In the genomic region with DNA sequence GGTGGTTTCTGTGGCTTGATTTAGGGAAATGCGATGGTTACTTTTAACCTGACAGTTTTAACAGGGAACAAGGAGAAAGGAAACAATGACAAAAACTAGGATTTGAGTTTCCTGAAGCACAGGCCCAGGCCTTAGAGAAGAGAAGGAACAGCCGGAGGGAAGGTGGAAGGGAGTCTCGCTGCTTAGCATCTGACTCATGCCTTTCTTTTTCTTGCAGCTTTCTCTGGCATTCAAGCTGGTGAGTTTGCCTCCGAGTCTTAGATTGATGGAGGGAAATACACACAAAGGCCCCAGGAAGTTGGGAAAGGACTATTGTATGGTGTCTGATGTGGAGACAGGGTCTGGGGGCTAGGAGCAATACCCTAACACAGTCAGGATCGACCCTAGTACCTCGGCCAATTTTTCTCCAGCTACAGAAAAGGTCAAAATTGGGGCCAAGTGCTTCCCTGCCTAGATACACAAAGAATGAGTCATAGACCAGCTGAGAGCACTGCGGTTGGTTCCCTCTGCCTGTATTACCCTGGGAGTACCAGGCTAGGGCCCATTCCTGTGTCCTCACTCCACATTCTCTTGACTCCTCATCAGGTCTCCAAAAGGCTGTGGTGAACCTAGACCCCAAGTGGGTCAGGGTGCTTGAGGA, we compare ENCODE assay signal across 17 mouse cellular contexts. TPM values are rescaled to one million over a fixed set of nuclear protein-coding genes. Genes with fewer than 3 reads are reported as not detected.
DNase-seq lines count a peak whose midpoint lies in the region; ATAC-seq and TF ChIP-seq lines count a peak whose summit lies in the region.
"Had no signal": no experiment of that assay in that cellular context is flagged by ENCODE, and none has a peak within 500 bp of the region (broad histone marks: within the 10 kb centered on the region; RNA-seq: fewer than 3 reads in every experiment).

No protein-coding gene starts in this region.

- no peaks in the 10 kb centered on the region for H3K36me3 ChIP-seq in myocyte (ENCODE audit: control insufficient read depth, insufficient read depth)
- no peaks in the 10 kb centered on the region for H3K36me3 ChIP-seq in hindbrain, postnatal 0 days (ENCODE audit: insufficient read depth, low read length)
- H3K36me3 ChIP-seq: hindbrain, embryonic 13.5 days; lung, embryonic 15.5 days had no signal

- no peak for TF ChIP-seq CTCF in hindbrain, postnatal 0 days (IDR thresholded peaks at IDR 0.05; ENCODE audit: low read depth)

- H3K79me2 ChIP-seq in myocyte (ENCODE audit: control insufficient read depth, insufficient read depth): no peaks in the 10 kb centered on the region

- no peak overlapping the region for H3K27ac ChIP-seq in hindbrain, postnatal 0 days
- H3K27ac ChIP-seq: hindbrain, embryonic 13.5 days; lung, embryonic 15.5 days had no signal

- no peak overlapping the region for H3K4me3 ChIP-seq in myocyte
- no peak overlapping the region for H3K4me3 ChIP-seq in hindbrain, postnatal 0 days (ENCODE audit: low read length)
- H3K4me3 ChIP-seq: hindbrain, embryonic 13.5 days; lung, embryonic 15.5 days had no signal

- H3K27me3 ChIP-seq in myocyte (ENCODE audit: control insufficient read depth, insufficient read depth, insufficient read length): no peaks in the 10 kb centered on the region
- no peaks in the 10 kb centered on the region for H3K27me3 ChIP-seq in hindbrain, postnatal 0 days (ENCODE audit: insufficient read depth, low read length)
- H3K27me3 ChIP-seq: hindbrain, embryonic 13.5 days; lung, embryonic 15.5 days had no signal

- H3ac ChIP-seq in myocyte (ENCODE audit: control insufficient read depth, insufficient read length): no peak overlapping the region

- H3K9me3 ChIP-seq in hindbrain, postnatal 0 days (ENCODE audit: low read length): no peaks in the 10 kb centered on the region
- H3K9me3 ChIP-seq: hindbrain, embryonic 13.5 days; lung, embryonic 15.5 days had no signal

- 70% methylated on average over 7 of the region's 7 CpGs for WGBS in hindbrain, postnatal 0 days

- peak overlapping the region; percentile 66 for H3K4me2 ChIP-seq in myocyte (ENCODE audit: low read depth)
- no peak overlapping the region for H3K4me2 ChIP-seq in hindbrain, postnatal 0 days (ENCODE audit: low read depth, low read length)
- H3K4me2 ChIP-seq: hindbrain, embryonic 13.5 days; liver, embryonic 11.5 days; lung, embryonic 15.5 days had no signal

- TF ChIP-seq POLR2A in myocyte (IDR thresholded peaks at IDR 0.05; ENCODE audit: insufficient read length, low read depth): no peak

- no peak for ATAC-seq in hindbrain, postnatal 0 days
- ATAC-seq: forebrain, embryonic 16.5 days; intestine, embryonic 16.5 days had no signal

- DNase-seq in adrenal gland, adult (ENCODE audit: inconsistent age in 2 of 2, low spot score in 1 of 2): peak; percentile 74 to 89
- DNase-seq in adrenal gland, postnatal 4 days (ENCODE audit: low spot score in 2 of 2): no peak
- DNase-seq in right cerebral cortex, adult 18-20 months: peak; percentile 32
- DNase-seq in right cerebral cortex, postnatal 4 days: no peak
- DNase-seq in adrenal gland, postnatal 36 days: peak; percentile 52 to 62
- no peak for DNase-seq in thymus, postnatal 10 days (ENCODE audit: low spot score in 2 of 2)
- DNase-seq in hindbrain, postnatal 0 days (ENCODE audit: low spot score): no peak
- DNase-seq: cerebellum, adult 8-10 months; kidney, postnatal 10 days; right cerebral cortex, postnatal 25 days had no signal

- no peak overlapping the region for H3K9ac ChIP-seq in hindbrain, postnatal 0 days (replicated peaks; ENCODE audit: low read length)
- H3K9ac ChIP-seq: hindbrain, embryonic 13.5 days; lung, embryonic 15.5 days had no signal

- H3K4me1 ChIP-seq in hindbrain, postnatal 0 days (ENCODE audit: insufficient read depth, low read length): no peaks in the 10 kb centered on the region
- H3K4me1 ChIP-seq: hindbrain, embryonic 13.5 days; lung, embryonic 15.5 days had no signal

TF ChIP-seq in myocyte, 11 proteins besides CTCF, POLR2A, EP300 and RAD21:
- peak; percentile 25 for TF ChIP-seq TCF12 (IDR thresholded peaks at IDR 0.05; ENCODE audit: insufficient read depth, poor library complexity, severe bottlenecking)
- TF ChIP-seq SRF (IDR thresholded peaks at IDR 0.05; ENCODE audit: control insufficient read depth, insufficient read length, low read depth): no peak
- peak; percentile 48 to 88 (median 83) for TF ChIP-seq MYOD1 (IDR thresholded peaks at IDR 0.05; ENCODE audit: control insufficient read depth in 1 of 3, insufficient read length in 2 of 3, low read depth in 2 of 3)
- peak in 1 of 3 experiments; percentile 13 for TF ChIP-seq MYOG (IDR thresholded peaks at IDR 0.05; ENCODE audit: control insufficient read depth in 1 of 3, insufficient read depth in 1 of 3, insufficient read length in 2 of 3, low read depth in 2 of 3)
- TF ChIP-seq CEBPB (IDR thresholded peaks at IDR 0.05; ENCODE audit: insufficient read depth, poor library complexity, severe bottlenecking): no peak
TF ChIP-seq in myocyte: peak in this region for 3.

RNA-seq across cellular contexts. Expression of gene Fcgr4, which starts 0.7 kb away (rescaled TPM):
- 1 to 10 TPM; 1.8 to 2.1 TPM for total RNA-seq in adrenal gland, postnatal 4 days (2021)
- 1 to 10 TPM; 2.6 to 7.6 TPM for total RNA-seq in adrenal gland, postnatal 36 days (2021)
- 2.1 TPM for polyA plus RNA-seq in myocyte (2012; fragmentation: generic; extraction: Trizol)
- 0.58 TPM in 1 of 2 replicates, not detected in the other for total RNA-seq in hindbrain, postnatal 0 days (2014; rRNA removed)
- 0.55 and 0.71 TPM in 2 replicates for polyA plus RNA-seq in hindbrain, postnatal 0 days (2015; fragmentation: Nextera tagmentation; extraction: Ambion mirVana)
- total RNA-seq: left cerebral cortex, postnatal 14 days had no signal

RNA-seq across cellular contexts. Expression of gene Fcgr2b, which starts 43.1 kb away (rescaled TPM):
- total RNA-seq in adrenal gland, postnatal 4 days (2021): 10 to 100 TPM in 1 of 2 experiments, 1 to 10 TPM in 1; 7.0 to 11.3 TPM
- 1 to 10 TPM; 3.3 to 8.5 TPM for total RNA-seq in adrenal gland, postnatal 36 days (2021)
- polyA plus RNA-seq in myocyte (2012; fragmentation: generic; extraction: Trizol): 0.11 TPM
- total RNA-seq in hindbrain, postnatal 0 days (2014; rRNA removed): 2.2 and 5.3 TPM in 2 replicates
- 3.6 and 4.3 TPM in 2 replicates for polyA plus RNA-seq in hindbrain, postnatal 0 days (2015; fragmentation: Nextera tagmentation; extraction: Ambion mirVana)

RNA-seq across cellular contexts. Expression of gene Fcgr3, which starts 45.3 kb away (rescaled TPM):
- 10 to 100 TPM; 13.8 to 15.7 TPM for total RNA-seq in adrenal gland, postnatal 4 days (2021)
- total RNA-seq in adrenal gland, postnatal 36 days (2021): 10 to 100 TPM; 10.9 to 19.5 TPM
- polyA plus RNA-seq in myocyte (2012; fragmentation: generic; extraction: Trizol): 0.05 TPM
- 15.2 and 15.9 TPM in 2 replicates for total RNA-seq in hindbrain, postnatal 0 days (2014; rRNA removed)
- polyA plus RNA-seq in hindbrain, postnatal 0 days (2015; fragmentation: Nextera tagmentation; extraction: Ambion mirVana): 14.1 and 15.5 TPM in 2 replicates

Comparison
In these comparisons a context has a peak if more than half of its experiments do, and no peak if none do; other contexts are left out.
1. DNase-seq: peak in adrenal gland, adult (2 of 2), right cerebral cortex, adult 18-20 months (single experiment) and adrenal gland, postnatal 36 days (2 of 2); none in adrenal gland, postnatal 4 days (0 of 2), right cerebral cortex, postnatal 4 days (single experiment), thymus, postnatal 10 days (0 of 2) and hindbrain, postnatal 0 days (single experiment).